Mouse (Mus musculus): ENCODE data around the gene Obscn. TPM values are rescaled to one million over a fixed set of nuclear protein-coding genes. Genes with fewer than 3 reads are reported as not detected.

The Obscn gene
- polyA plus RNA-seq, 1 experiment from 2014 or later, result 0.24 TPM

GRCm38 (mm10) chr11:58974414-58974813 is 161.8 kb downstream of the Obscn start:
- DNase-seq (ENCODE audit: low spot score), result no peak
- Histone ChIP-seq H3K27me3 (ENCODE audit: control insufficient read depth, insufficient read depth, low read length) (no peaks in the 10 kb centered on the region), H3K9ac (ENCODE audit: low read length) (no peak overlapping the region), H3K27ac (replicated peaks) (no peak overlapping the region), H3K9me3 (ENCODE audit: control insufficient read depth, low read length) (no peaks in the 10 kb centered on the region), H3K4me3 (ENCODE audit: low read depth, low read length) (no peak overlapping the region), H3K36me3 (ENCODE audit: control insufficient read depth, insufficient read depth, low read length) (no peaks in the 10 kb centered on the region), H3K4me1 (replicated peaks; ENCODE audit: control insufficient read depth, insufficient read depth) (peaks cover 5% of the 10 kb centered on the region), H3K4me2 (replicated peaks; ENCODE audit: low read depth) (no peak overlapping the region)
- WGBS, result 98% methylated on average over 3 of the region's 3 CpGs
- ATAC-seq (ENCODE audit: low FRiP score, low TSS enrichment), result no peak
- TF ChIP-seq EP300 (optimal IDR thresholded peaks at IDR 0.05), result no peak
- no peak for TF ChIP-seq CTCF (IDR thresholded peaks at IDR 0.05; ENCODE audit: low read depth)

- Histone ChIP-seq H3K9me3 (ENCODE audit: control insufficient read depth, low read length) (no peaks in the 10 kb centered on the region), H3K4me3 (ENCODE audit: low read depth, low read length) (no peak overlapping the region), H3K4me2 (replicated peaks; ENCODE audit: low read depth) (no peak overlapping the region), H3K27me3 (ENCODE audit: control insufficient read depth, insufficient read depth, low read length) (no peaks in the 10 kb centered on the region), H3K36me3 (ENCODE audit: control insufficient read depth, insufficient read depth, low read length) (no peaks in the 10 kb centered on the region), H3K4me1 (replicated peaks; ENCODE audit: control insufficient read depth, insufficient read depth) (no peaks in the 10 kb centered on the region), H3K27ac (replicated peaks) (no peak overlapping the region), H3K9ac (ENCODE audit: low read length) (no peak overlapping the region)
- no peak for ATAC-seq (ENCODE audit: low FRiP score, low TSS enrichment)
- WGBS, result 95% methylated on average over 3 of the region's 3 CpGs
- DNase-seq (ENCODE audit: low spot score), result no peak
- no peak for TF ChIP-seq EP300 (optimal IDR thresholded peaks at IDR 0.05)
Observed at GRCm38 (mm10) chr11:58971796-58972195, 164.4 kb downstream of the Obscn start.

- Histone ChIP-seq H3K4me1 (replicated peaks; ENCODE audit: control insufficient read depth, insufficient read depth) (no peaks in the 10 kb centered on the region), H3K27ac (replicated peaks) (no peak overlapping the region), H3K9me3 (ENCODE audit: control insufficient read depth, low read length) (no peaks in the 10 kb centered on the region), H3K36me3 (ENCODE audit: control insufficient read depth, insufficient read depth, low read length) (no peaks in the 10 kb centered on the region), H3K4me3 (ENCODE audit: low read depth, low read length) (no peak overlapping the region), H3K4me2 (replicated peaks; ENCODE audit: low read depth) (no peak overlapping the region), H3K27me3 (ENCODE audit: control insufficient read depth, insufficient read depth, low read length) (no peaks in the 10 kb centered on the region), H3K9ac (ENCODE audit: low read length) (no peak overlapping the region)
- WGBS, result 87% methylated on average over 21 of the region's 21 CpGs
- DNase-seq (ENCODE audit: low spot score) (no peak), ATAC-seq (ENCODE audit: low FRiP score, low TSS enrichment) (no peak)
- TF ChIP-seq CTCF (IDR thresholded peaks at IDR 0.05; ENCODE audit: low read depth) (no peak; the same call in 1 of the 2 replicates), EP300 (optimal IDR thresholded peaks at IDR 0.05) (no peak)
Observed at GRCm38 (mm10) chr11:58970831-58971530, 165.2 kb downstream of the Obscn start.

- Histone ChIP-seq H3K27me3 (ENCODE audit: control insufficient read depth, insufficient read depth, low read length) (no peaks in the 10 kb centered on the region), H3K9ac (ENCODE audit: low read length) (no peak overlapping the region), H3K36me3 (ENCODE audit: control insufficient read depth, insufficient read depth, low read length) (no peaks in the 10 kb centered on the region), H3K9me3 (ENCODE audit: control insufficient read depth, low read length) (no peaks in the 10 kb centered on the region), H3K27ac (replicated peaks) (no peak overlapping the region), H3K4me1 (replicated peaks; ENCODE audit: control insufficient read depth, insufficient read depth) (no peaks in the 10 kb centered on the region), H3K4me3 (ENCODE audit: low read depth, low read length) (no peak overlapping the region), H3K4me2 (replicated peaks; ENCODE audit: low read depth) (no peak overlapping the region)
- WGBS, result 51% methylated on average over 6 of the region's 6 CpGs
- peak; percentile 65; the same call in 1 of the 2 replicates for ATAC-seq (ENCODE audit: low FRiP score, low TSS enrichment)
- TF ChIP-seq CTCF (IDR thresholded peaks at IDR 0.05; ENCODE audit: low read depth), result no peak
- no peak for TF ChIP-seq EP300 (optimal IDR thresholded peaks at IDR 0.05)
- DNase-seq (ENCODE audit: low spot score), result peak; percentile 56
Observed at GRCm38 (mm10) chr11:58969659-58970058, 166.5 kb downstream of the Obscn start.

- 69% methylated on average over 8 of the region's 8 CpGs for WGBS
- no peak overlapping the region for H3K9ac ChIP-seq (ENCODE audit: low read length)
- H3K4me1 ChIP-seq (replicated peaks; ENCODE audit: control insufficient read depth, insufficient read depth), result no peaks in the 10 kb centered on the region
- no peak for TF ChIP-seq CTCF (IDR thresholded peaks at IDR 0.05; ENCODE audit: low read depth)
- TF ChIP-seq EP300 (optimal IDR thresholded peaks at IDR 0.05), result no peak
- H3K9me3 ChIP-seq (ENCODE audit: control insufficient read depth, low read length), result no peaks in the 10 kb centered on the region
- no peak overlapping the region for H3K27ac ChIP-seq (replicated peaks)
- no peak overlapping the region for H3K4me2 ChIP-seq (replicated peaks; ENCODE audit: low read depth)
- H3K4me3 ChIP-seq (ENCODE audit: low read depth, low read length), result no peak overlapping the region
- ATAC-seq (ENCODE audit: low FRiP score, low TSS enrichment) (peak; percentile 11; the same call in 1 of the 2 replicates), DNase-seq (ENCODE audit: low spot score) (no peak)
- no peaks in the 10 kb centered on the region for H3K36me3 ChIP-seq (ENCODE audit: control insufficient read depth, insufficient read depth, low read length)
- no peaks in the 10 kb centered on the region for H3K27me3 ChIP-seq (ENCODE audit: control insufficient read depth, insufficient read depth, low read length)
Observed at GRCm38 (mm10) chr11:58969027-58969426, 167.2 kb downstream of the Obscn start.

- no peak for TF ChIP-seq CTCF (IDR thresholded peaks at IDR 0.05; ENCODE audit: low read depth)
- TF ChIP-seq EP300 (optimal IDR thresholded peaks at IDR 0.05), result no peak
- H3K9me3 ChIP-seq (ENCODE audit: control insufficient read depth, low read length), result no peaks in the 10 kb centered on the region
- WGBS, result 76% methylated on average over 7 of the region's 7 CpGs
- H3K27ac ChIP-seq (replicated peaks), result no peak overlapping the region
- no peaks in the 10 kb centered on the region for H3K27me3 ChIP-seq (ENCODE audit: control insufficient read depth, insufficient read depth, low read length)
- H3K9ac ChIP-seq (ENCODE audit: low read length), result no peak overlapping the region
- no peaks in the 10 kb centered on the region for H3K4me1 ChIP-seq (replicated peaks; ENCODE audit: control insufficient read depth, insufficient read depth)
- H3K4me2 ChIP-seq (replicated peaks; ENCODE audit: low read depth), result no peak overlapping the region
- no peak overlapping the region for H3K4me3 ChIP-seq (ENCODE audit: low read depth, low read length)
- H3K36me3 ChIP-seq (ENCODE audit: control insufficient read depth, insufficient read depth, low read length), result no peaks in the 10 kb centered on the region
- DNase-seq (ENCODE audit: low spot score) (no peak), ATAC-seq (ENCODE audit: low FRiP score, low TSS enrichment) (peak; percentile 11; the same call in 1 of the 2 replicates)
Observed at GRCm38 (mm10) chr11:58968551-58968950, 167.7 kb downstream of the Obscn start.
